Mouse (Mus musculus) naive thymus-derived CD4-positive, alpha-beta T cell, adult 5 months (primary cell): ENCODE results near the gene Astn1. TPM values are rescaled to one million over a fixed set of nuclear protein-coding genes. Genes with fewer than 3 reads are reported as not detected.

Source experiments
- polyA plus RNA-seq: library from polyadenylated mRNA; unstranded; fragments of 100-300 nt; shearing (Covaris generic); gene quantifications from one replicate; pipeline ENCODE4 v1.2.1, GENCODE M21; 2017

Gene Astn1
- polyA plus RNA-seq = not detected

DNA sequence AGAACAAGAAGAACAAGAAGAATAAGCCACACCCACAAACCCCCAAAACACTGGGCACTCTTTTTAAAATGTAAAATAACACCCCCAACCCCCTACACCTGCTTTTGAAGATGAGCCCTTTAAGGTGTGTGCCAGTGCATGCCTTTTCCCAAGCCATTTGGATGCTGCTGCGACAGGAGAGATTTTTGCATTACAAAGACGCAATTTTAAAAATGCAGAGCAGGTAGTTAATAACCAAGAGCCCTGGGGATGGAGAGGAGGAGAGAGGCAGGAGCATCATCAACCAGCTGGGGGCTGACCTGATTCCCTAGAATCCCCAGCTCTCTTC, at the start of gene Astn1:
Astn1 (plus strand) TSS at position 310 of the 328 bp plus-strand sequence.

GRCm38 (mm10) chr1:158356051-158356461, 6.0 kb upstream of the Astn1 start, which contains the start of gene Brinp2:
Gene Brinp2 (minus strand): TSS chr1:158356326.

Other genes with a start within 250 kb of the Astn1 start
- not detected for gene Brinp2, start 5.9 kb upstream of the Astn1 start, polyA plus RNA-seq